8 mouse cellular contexts compared by ENCODE assay signal in the genomic region with DNA sequence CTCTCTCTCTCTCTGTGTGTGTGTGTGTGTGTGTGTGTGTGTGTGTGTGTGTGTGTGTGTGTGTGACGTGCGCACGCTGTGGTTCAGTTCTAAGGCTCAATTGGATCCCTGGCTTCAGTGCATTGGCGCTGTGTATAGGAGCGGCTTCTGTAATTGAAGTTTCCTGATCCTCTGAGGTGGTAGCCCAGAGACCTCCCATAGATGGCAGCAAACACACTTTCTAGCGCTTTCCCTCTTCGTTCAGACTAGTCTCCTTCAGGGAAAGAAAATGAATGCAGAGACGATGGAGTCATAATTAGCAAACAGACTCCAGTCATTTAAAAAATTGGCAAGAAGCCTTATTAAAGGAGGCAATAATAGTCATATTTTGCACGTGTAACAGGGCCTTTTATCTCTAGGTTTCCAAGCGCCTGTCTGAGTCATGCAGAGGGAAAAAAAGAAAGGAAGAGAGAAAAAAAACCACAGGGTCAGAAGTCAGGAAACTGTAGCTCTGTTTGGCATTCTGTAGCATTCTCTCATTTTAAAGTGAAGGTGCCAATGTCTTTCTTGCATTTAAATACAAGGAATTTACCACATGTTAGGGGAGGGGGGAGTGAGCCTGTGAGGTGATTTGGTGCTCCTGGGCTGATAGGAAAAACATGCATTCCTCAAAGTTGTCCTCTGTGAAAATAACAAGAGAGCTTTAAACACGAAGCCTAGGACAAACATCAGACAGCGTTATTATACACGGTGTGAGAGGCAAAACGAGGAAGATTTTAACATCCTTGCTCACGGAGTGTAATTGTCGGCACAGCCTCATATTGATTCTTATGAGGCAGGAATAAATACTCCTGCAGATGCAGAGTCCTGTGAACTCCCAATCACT.
DNase-seq lines count a peak whose midpoint lies in the region; ATAC-seq and TF ChIP-seq lines count a peak whose summit lies in the region.

No protein-coding gene starts in this region.

- H3K4me2 ChIP-seq in forebrain, embryonic 11.5 days (ENCODE audit: low read depth, low read length, severe bottlenecking), result no peak overlapping the region
- H3K4me2 ChIP-seq in liver, embryonic 12.5 days, result peak overlapping the region; percentile 31; the same call in 1 of the 2 replicates
- H3K4me2 ChIP-seq in neural tube, embryonic 11.5 days (ENCODE audit: low read depth), result no peak overlapping the region

- TF ChIP-seq POLR2A in brain, embryonic 14.5 days (IDR thresholded peaks at IDR 0.05; ENCODE audit: borderline replicate concordance, extremely low read depth, insufficient read depth, insufficient read length, poor library complexity, severe bottlenecking), result no peak

- H3K27ac ChIP-seq in forebrain, embryonic 11.5 days (ENCODE audit: low read depth, low read length), result no peak overlapping the region
- no peak overlapping the region for H3K27ac ChIP-seq in liver, embryonic 12.5 days
- no peak overlapping the region for H3K27ac ChIP-seq in neural tube, embryonic 11.5 days (ENCODE audit: low read depth, low read length)

- peak; percentile 93 for ATAC-seq in CD4-positive, CD25-positive, alpha-beta regulatory T cell, adult 4 months
- peak; percentile 92 for ATAC-seq in forebrain, embryonic 11.5 days (replicated peaks; ENCODE audit: low FRiP score)
- ATAC-seq in liver, embryonic 12.5 days, result peak; percentile 42; the same call in 1 of the 2 replicates
- peak; percentile 68; the same call in 1 of the 2 replicates for ATAC-seq in neural tube, embryonic 11.5 days (ENCODE audit: insufficient read depth, low FRiP score, low TSS enrichment)

- peak; percentile 94 for DNase-seq in brain, embryonic 14.5 days (ENCODE audit: low read depth)
- DNase-seq in forebrain, embryonic 11.5 days (ENCODE audit: low spot score), result peak; percentile 72
- peak; percentile 74 to 77 for DNase-seq in heart, postnatal 10 days
- peak; percentile 67 to 74 for DNase-seq in kidney, postnatal 25 days
- peak; percentile 74 for DNase-seq in neural tube, embryonic 11.5 days (ENCODE audit: low spot score)
- DNase-seq in thymus, postnatal 14 days, result peak; percentile 66

- no peaks in the 10 kb centered on the region for H3K27me3 ChIP-seq in forebrain, embryonic 11.5 days (ENCODE audit: control insufficient read depth, insufficient read depth, low read length)
- H3K27me3 ChIP-seq in liver, embryonic 12.5 days (replicated peaks), result no peaks in the 10 kb centered on the region
- no peaks in the 10 kb centered on the region for H3K27me3 ChIP-seq in neural tube, embryonic 11.5 days (ENCODE audit: control insufficient read depth, insufficient read depth, low read length)

- intact Hi-C loops in heart, postnatal 10 days (cut with DNase I), result loop anchor here (1.0 to 5.0 kb wide), 3 partner anchors 281 to 580 kb away; no protein-coding TSS in a partner anchor

- H3K9ac ChIP-seq in forebrain, embryonic 11.5 days (ENCODE audit: low read length), result no peak overlapping the region; the same call in 1 of the 2 replicates
- no peak overlapping the region for H3K9ac ChIP-seq in liver, embryonic 12.5 days
- no peak overlapping the region for H3K9ac ChIP-seq in neural tube, embryonic 11.5 days (ENCODE audit: low read length)

- no peaks in the 10 kb centered on the region for H3K36me3 ChIP-seq in forebrain, embryonic 11.5 days (ENCODE audit: control insufficient read depth, insufficient read depth, low read length)
- no peaks in the 10 kb centered on the region for H3K36me3 ChIP-seq in liver, embryonic 12.5 days
- no peaks in the 10 kb centered on the region for H3K36me3 ChIP-seq in neural tube, embryonic 11.5 days (ENCODE audit: control insufficient read depth, insufficient read depth, low read length)

- WGBS in forebrain, embryonic 11.5 days, result 26% methylated on average over 16 of the region's 16 CpGs
- WGBS in liver, embryonic 12.5 days (ENCODE audit: insufficient replicate concordance), result 21% methylated on average over 16 of the region's 16 CpGs
- 20% methylated on average over 16 of the region's 16 CpGs for WGBS in neural tube, embryonic 11.5 days

- TF ChIP-seq CTCF in brain, embryonic 14.5 days (IDR thresholded peaks at IDR 0.05; ENCODE audit: borderline replicate concordance, extremely low read depth, insufficient read depth, insufficient read length), result peak; percentile 81; the same call in 1 of the 2 replicates

- no peak overlapping the region for H3K4me3 ChIP-seq in forebrain, embryonic 11.5 days (ENCODE audit: low read depth, low read length)
- H3K4me3 ChIP-seq in liver, embryonic 12.5 days, result no peak overlapping the region
- no peak overlapping the region for H3K4me3 ChIP-seq in neural tube, embryonic 11.5 days (ENCODE audit: low read depth, low read length)

- peaks cover 3% of the 10 kb centered on the region; the same call in 1 of the 2 replicates for H3K4me1 ChIP-seq in forebrain, embryonic 11.5 days (replicated peaks; ENCODE audit: control insufficient read depth, insufficient read depth, low read length)
- H3K4me1 ChIP-seq in liver, embryonic 12.5 days, result no peaks in the 10 kb centered on the region
- H3K4me1 ChIP-seq in neural tube, embryonic 11.5 days (ENCODE audit: control insufficient read depth, insufficient read depth, low read length), result no peaks in the 10 kb centered on the region

- no peaks in the 10 kb centered on the region for H3K9me3 ChIP-seq in forebrain, embryonic 11.5 days (ENCODE audit: control insufficient read depth, low read length)
- no peaks in the 10 kb centered on the region for H3K9me3 ChIP-seq in liver, embryonic 12.5 days (replicated peaks)
- no peaks in the 10 kb centered on the region for H3K9me3 ChIP-seq in neural tube, embryonic 11.5 days (ENCODE audit: control insufficient read depth, low read length)

Comparison
In these comparisons a context has a peak if more than half of its experiments do, and no peak if none do; other contexts are left out.
1. ATAC-seq: peak in every context shown above with its lines; median percentile 93 in CD4-positive, CD25-positive, alpha-beta regulatory T cell, adult 4 months; 92 in forebrain, embryonic 11.5 days; 68 in neural tube, embryonic 11.5 days; 42 in liver, embryonic 12.5 days.